Mouse (Mus musculus) myocyte (in vitro differentiated cells): ENCODE results near the gene Slc2a2.

Experiments used
- CEBPB ChIP-seq: IDR thresholded peaks from 2 replicates; pipeline ENCODE4 v1.6.1; 2011; ENCODE audit warnings: mild to moderate bottlenecking, moderate library complexity; ENCODE audit not compliant: poor library complexity, insufficient read depth, severe bottlenecking
- MAX ChIP-seq: IDR thresholded peaks from one replicate; pipeline ENCODE4 v1.6.1; 2011; ENCODE audit warnings: low read depth, mild to moderate bottlenecking, control low read depth
- MYOD1 ChIP-seq, 3 experiments: IDR thresholded peaks; one replicate each; pipeline ENCODE4 v1.6.1; 2011; ENCODE audit warnings: control low read depth in 2 of 3, low read depth in 2 of 3, mild to moderate bottlenecking in 2 of 3, moderate library complexity in 1 of 3; ENCODE audit not compliant: insufficient read length in 2 of 3, control insufficient read depth in 1 of 3
- POLR2A ChIP-seq: IDR thresholded peaks from one replicate; pipeline ENCODE4 v1.6.1; 2011; ENCODE audit warnings: low read depth, mild to moderate bottlenecking, control low read depth, moderate library complexity; ENCODE audit not compliant: insufficient read length
- POLR2AphosphoS2 ChIP-seq: IDR thresholded peaks from one replicate; pipeline ENCODE4 v1.6.1; 2011; ENCODE audit warnings: low read depth, control low read depth; ENCODE audit not compliant: insufficient read length
- SRF ChIP-seq: IDR thresholded peaks from one replicate; pipeline ENCODE4 v1.6.1; 2011; ENCODE audit warnings: low read depth; ENCODE audit not compliant: control insufficient read depth, insufficient read length
- TCF12 ChIP-seq: IDR thresholded peaks from one replicate; pipeline ENCODE4 v1.6.1; 2011; ENCODE audit warnings: mild to moderate bottlenecking, control low read depth; ENCODE audit not compliant: poor library complexity, insufficient read depth, severe bottlenecking
- TCF3 ChIP-seq: IDR thresholded peaks from one replicate; pipeline ENCODE4 v1.6.1; 2011; ENCODE audit warnings: low read depth, control low read depth; ENCODE audit not compliant: insufficient read length

- no peak for TF ChIP-seq MAX
- TF ChIP-seq CEBPB = no peak
- TF ChIP-seq POLR2AphosphoS2 = no peak
- TF ChIP-seq TCF3 = no peak
- TF ChIP-seq SRF = no peak
- TF ChIP-seq POLR2A = no peak
- no peak for TF ChIP-seq MYOD1 (IDR thresholded peaks at IDR 0.05; ENCODE audit: control insufficient read depth in 1 of 3, insufficient read length in 2 of 3, low read depth in 2 of 3)
- no peak for TF ChIP-seq TCF12
Observed at GRCm38 (mm10) chr3:28780511-28780910, 82.8 kb downstream of the Slc2a2 start.
